Mouse (Mus musculus): Measurements from ENCODE around the gene Atp5j. TPM values are rescaled to one million over a fixed set of nuclear protein-coding genes. Genes with fewer than 3 reads are reported as not detected.

Gene Atp5j
- polyA plus RNA-seq, 1 experiment, result 361 TPM

- H3K36me3 ChIP-seq (ENCODE audit: control insufficient read depth, insufficient read depth), result no peaks in the 10 kb centered on the region
- H3ac ChIP-seq (ENCODE audit: control insufficient read depth, insufficient read length), result no peak overlapping the region
- no peaks in the 10 kb centered on the region for H3K27me3 ChIP-seq (ENCODE audit: control insufficient read depth, insufficient read depth, insufficient read length)
- H3K4me3 ChIP-seq, result no peak overlapping the region
- H3K79me2 ChIP-seq (ENCODE audit: control insufficient read depth, insufficient read depth), result no peaks in the 10 kb centered on the region
- H3K4me2 ChIP-seq (ENCODE audit: low read depth), result peak overlapping the region; percentile 36
- TF ChIP-seq MYOD1 (IDR thresholded peaks at IDR 0.05; ENCODE audit: control insufficient read depth in 1 of 3, insufficient read length in 2 of 3, low read depth in 2 of 3) (no peak), USF1 (IDR thresholded peaks at IDR 0.05; ENCODE audit: low read depth) (no peak), REST (IDR thresholded peaks at IDR 0.05; ENCODE audit: insufficient read depth, insufficient read length) (no peak), MAX (IDR thresholded peaks at IDR 0.05; ENCODE audit: low read depth) (no peak)
Measured at GRCm38 (mm10) chr16:84879146-84879545, 43.7 kb upstream of the Atp5j start.

DNA sequence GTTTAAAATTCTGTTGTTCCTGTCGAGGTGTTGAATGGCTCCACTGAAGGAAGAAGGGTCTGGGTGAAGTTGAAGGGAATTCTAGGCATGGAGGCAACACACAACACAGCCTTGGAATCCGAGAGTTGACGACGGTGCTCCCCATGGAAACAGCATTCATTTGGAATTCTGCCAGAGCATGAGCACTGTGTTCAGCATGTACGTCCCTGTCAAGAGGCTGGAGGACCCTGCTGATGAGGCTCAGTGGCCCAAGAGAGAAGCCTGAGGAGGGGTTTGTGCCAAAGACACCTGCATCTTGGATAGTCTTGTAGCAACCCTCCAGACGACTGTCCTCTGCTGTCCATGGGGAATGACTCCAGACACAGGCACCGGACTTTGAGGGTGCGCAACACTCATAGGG lies 40.7 kb upstream of the Atp5j start:
- H3K79me2 ChIP-seq (ENCODE audit: control insufficient read depth, insufficient read depth), result no peaks in the 10 kb centered on the region
- no peak overlapping the region for H3ac ChIP-seq (ENCODE audit: control insufficient read depth, insufficient read length)
- no peak overlapping the region for H3K4me3 ChIP-seq
- H3K4me2 ChIP-seq (ENCODE audit: low read depth), result no peak overlapping the region
- no peaks in the 10 kb centered on the region for H3K36me3 ChIP-seq (ENCODE audit: control insufficient read depth, insufficient read depth)
- H3K27me3 ChIP-seq (ENCODE audit: control insufficient read depth, insufficient read depth, insufficient read length), result no peaks in the 10 kb centered on the region
- TF ChIP-seq REST (IDR thresholded peaks at IDR 0.05; ENCODE audit: insufficient read depth, insufficient read length) (no peak), MYOG (IDR thresholded peaks at IDR 0.05; ENCODE audit: control insufficient read depth in 1 of 3, insufficient read depth in 1 of 3, insufficient read length in 2 of 3, low read depth in 2 of 3) (no peak), TCF3 (IDR thresholded peaks at IDR 0.05; ENCODE audit: insufficient read length, low read depth) (no peak), CEBPB (IDR thresholded peaks at IDR 0.05; ENCODE audit: insufficient read depth, poor library complexity, severe bottlenecking) (no peak), E2F4 (IDR thresholded peaks at IDR 0.05; ENCODE audit: insufficient read depth) (no peak), MAX (IDR thresholded peaks at IDR 0.05; ENCODE audit: low read depth) (no peak), POLR2AphosphoS2 (IDR thresholded peaks at IDR 0.05; ENCODE audit: insufficient read length, low read depth) (no peak), SRF (IDR thresholded peaks at IDR 0.05; ENCODE audit: control insufficient read depth, insufficient read length, low read depth) (no peak), TCF12 (IDR thresholded peaks at IDR 0.05; ENCODE audit: insufficient read depth, poor library complexity, severe bottlenecking) (no peak), USF1 (IDR thresholded peaks at IDR 0.05; ENCODE audit: low read depth) (no peak), MYOD1 (IDR thresholded peaks at IDR 0.05; ENCODE audit: control insufficient read depth in 1 of 3, insufficient read length in 2 of 3, low read depth in 2 of 3) (no peak), POLR2A (IDR thresholded peaks at IDR 0.05; ENCODE audit: insufficient read length, low read depth) (no peak)

GRCm38 (mm10) chr16:84875718-84876035 lies 40.3 kb upstream of the Atp5j start:
- Histone ChIP-seq H3K36me3 (ENCODE audit: control insufficient read depth, insufficient read depth) (no peaks in the 10 kb centered on the region), H3K4me3 (no peak overlapping the region), H3K4me2 (ENCODE audit: low read depth) (peak overlapping the region; percentile 65), H3K27me3 (ENCODE audit: control insufficient read depth, insufficient read depth, insufficient read length) (no peaks in the 10 kb centered on the region), H3ac (ENCODE audit: control insufficient read depth, insufficient read length) (no peak overlapping the region), H3K79me2 (ENCODE audit: control insufficient read depth, insufficient read depth) (no peaks in the 10 kb centered on the region)
- TF ChIP-seq CEBPB (IDR thresholded peaks at IDR 0.05; ENCODE audit: insufficient read depth, poor library complexity, severe bottlenecking) (no peak), E2F4 (IDR thresholded peaks at IDR 0.05; ENCODE audit: insufficient read depth) (no peak)

DNA sequence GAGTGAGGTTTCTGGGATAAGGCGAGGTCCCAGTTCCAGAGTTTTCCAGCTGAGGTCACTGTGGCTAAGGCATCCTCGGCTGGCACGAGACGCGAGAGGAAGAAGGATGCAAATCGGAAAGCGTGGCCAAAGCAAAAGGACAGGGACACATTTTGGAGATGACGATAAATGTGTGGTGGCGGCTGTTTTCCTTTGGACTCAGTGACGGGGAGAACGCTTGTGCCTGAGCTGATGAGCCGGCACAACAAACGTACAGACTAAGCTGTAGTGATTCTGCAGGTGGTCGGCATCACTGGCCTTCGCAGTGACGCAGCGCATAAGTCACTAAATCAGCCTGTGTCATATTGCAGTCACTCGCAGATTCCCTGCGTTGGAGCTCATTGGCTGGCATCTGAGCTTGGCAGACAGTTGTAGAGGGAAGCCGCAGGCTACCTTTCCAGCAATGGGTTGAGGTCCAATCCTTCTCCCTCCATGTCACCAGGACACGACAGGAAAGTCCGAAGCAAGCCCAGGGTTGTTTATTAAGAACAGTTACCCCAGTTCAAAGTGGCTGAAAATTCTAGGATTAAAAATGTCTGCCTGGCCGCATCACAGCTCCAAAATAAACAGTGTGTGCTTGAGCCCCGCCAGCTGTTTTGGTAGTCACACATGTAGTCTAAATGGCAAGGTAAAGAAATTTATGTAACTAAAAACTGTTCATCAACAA lies 39.7 kb upstream of the Atp5j start:
- H3K79me2 ChIP-seq (ENCODE audit: control insufficient read depth, insufficient read depth), result no peaks in the 10 kb centered on the region
- H3K36me3 ChIP-seq (ENCODE audit: control insufficient read depth, insufficient read depth), result no peaks in the 10 kb centered on the region
- H3K4me2 ChIP-seq (ENCODE audit: low read depth), result peak overlapping the region; percentile 65
- no peaks in the 10 kb centered on the region for H3K27me3 ChIP-seq (ENCODE audit: control insufficient read depth, insufficient read depth, insufficient read length)
- TF ChIP-seq TCF3 (IDR thresholded peaks at IDR 0.05; ENCODE audit: insufficient read length, low read depth) (no peak), SRF (IDR thresholded peaks at IDR 0.05; ENCODE audit: control insufficient read depth, insufficient read length, low read depth) (no peak), REST (IDR thresholded peaks at IDR 0.05; ENCODE audit: insufficient read depth, insufficient read length) (no peak), TCF12 (IDR thresholded peaks at IDR 0.05; ENCODE audit: insufficient read depth, poor library complexity, severe bottlenecking) (no peak), E2F4 (IDR thresholded peaks at IDR 0.05; ENCODE audit: insufficient read depth) (no peak), POLR2A (IDR thresholded peaks at IDR 0.05; ENCODE audit: insufficient read length, low read depth) (no peak), POLR2AphosphoS2 (IDR thresholded peaks at IDR 0.05; ENCODE audit: insufficient read length, low read depth) (no peak), MYOD1 (IDR thresholded peaks at IDR 0.05; ENCODE audit: control insufficient read depth in 1 of 3, insufficient read length in 2 of 3, low read depth in 2 of 3) (no peak), MYOG (IDR thresholded peaks at IDR 0.05; ENCODE audit: control insufficient read depth in 1 of 3, insufficient read depth in 1 of 3, insufficient read length in 2 of 3, low read depth in 2 of 3) (no peak), CEBPB (IDR thresholded peaks at IDR 0.05; ENCODE audit: insufficient read depth, poor library complexity, severe bottlenecking) (no peak), USF1 (IDR thresholded peaks at IDR 0.05; ENCODE audit: low read depth) (no peak), MAX (IDR thresholded peaks at IDR 0.05; ENCODE audit: low read depth) (no peak)
- no peak overlapping the region for H3K4me3 ChIP-seq
- no peak overlapping the region for H3ac ChIP-seq (ENCODE audit: control insufficient read depth, insufficient read length)

DNA sequence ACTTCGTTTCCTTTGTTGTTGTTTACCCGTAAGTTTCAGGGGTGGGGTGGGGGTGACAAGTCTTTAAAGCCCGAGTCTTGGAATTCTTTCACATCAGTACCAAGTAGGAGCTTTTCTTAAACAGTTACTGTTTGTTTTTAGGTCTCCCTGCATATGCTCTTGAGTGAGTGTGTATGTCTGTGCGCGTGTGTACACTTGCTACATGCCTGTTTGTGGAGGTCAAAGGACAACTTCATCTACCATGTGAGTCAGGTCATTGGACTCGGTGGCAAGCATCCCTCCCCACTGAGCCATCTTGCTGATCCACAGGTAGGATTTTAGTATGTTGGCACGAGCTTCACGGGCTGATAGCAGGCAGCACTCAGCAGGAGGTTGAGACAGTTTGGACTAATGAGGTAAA lies 38.4 kb upstream of the Atp5j start:
- Histone ChIP-seq H3K4me2 (ENCODE audit: low read depth) (no peak overlapping the region), H3ac (ENCODE audit: control insufficient read depth, insufficient read length) (no peak overlapping the region), H3K36me3 (ENCODE audit: control insufficient read depth, insufficient read depth) (no peaks in the 10 kb centered on the region), H3K27me3 (ENCODE audit: control insufficient read depth, insufficient read depth, insufficient read length) (no peaks in the 10 kb centered on the region), H3K4me3 (no peak overlapping the region), H3K79me2 (ENCODE audit: control insufficient read depth, insufficient read depth) (no peaks in the 10 kb centered on the region)
- no peak for TF ChIP-seq CEBPB (IDR thresholded peaks at IDR 0.05; ENCODE audit: insufficient read depth, poor library complexity, severe bottlenecking)
- no peak for TF ChIP-seq MAX (IDR thresholded peaks at IDR 0.05; ENCODE audit: low read depth)
- no peak for TF ChIP-seq E2F4 (IDR thresholded peaks at IDR 0.05; ENCODE audit: insufficient read depth)
- TF ChIP-seq MYOD1 (IDR thresholded peaks at IDR 0.05; ENCODE audit: control insufficient read depth in 1 of 3, insufficient read length in 2 of 3, low read depth in 2 of 3), result no peak
- TF ChIP-seq TCF3 (IDR thresholded peaks at IDR 0.05; ENCODE audit: insufficient read length, low read depth), result no peak
- no peak for TF ChIP-seq MYOG (IDR thresholded peaks at IDR 0.05; ENCODE audit: control insufficient read depth in 1 of 3, insufficient read depth in 1 of 3, insufficient read length in 2 of 3, low read depth in 2 of 3)
- no peak for TF ChIP-seq POLR2AphosphoS2 (IDR thresholded peaks at IDR 0.05; ENCODE audit: insufficient read length, low read depth)
- no peak for TF ChIP-seq POLR2A (IDR thresholded peaks at IDR 0.05; ENCODE audit: insufficient read length, low read depth)
- no peak for TF ChIP-seq USF1 (IDR thresholded peaks at IDR 0.05; ENCODE audit: low read depth)
- no peak for TF ChIP-seq SRF (IDR thresholded peaks at IDR 0.05; ENCODE audit: control insufficient read depth, insufficient read length, low read depth)
- no peak for TF ChIP-seq TCF12 (IDR thresholded peaks at IDR 0.05; ENCODE audit: insufficient read depth, poor library complexity, severe bottlenecking)
- TF ChIP-seq REST (IDR thresholded peaks at IDR 0.05; ENCODE audit: insufficient read depth, insufficient read length), result no peak

Measured in myocyte (in vitro differentiated cells).